ENCODE assay signal across 30 mouse cellular contexts in genomic region chr9:120135454-120135853, GRCm38 (mm10). TPM values are rescaled to one million over a fixed set of nuclear protein-coding genes. Genes with fewer than 3 reads are reported as not detected.
"Had no signal": no experiment of that assay in that cellular context is flagged by ENCODE, and none has a peak within 500 bp of the region (broad histone marks: within the 10 kb centered on the region; RNA-seq: fewer than 3 reads in every experiment).

No protein-coding gene starts in this region.

- H3K4me2 ChIP-seq: heart, embryonic 12.5 days; hindbrain, embryonic 12.5 days; hindbrain, embryonic 14.5 days; intestine, embryonic 15.5 days; limb, embryonic 13.5 days; limb, embryonic 15.5 days had no signal

- H3K9me3 ChIP-seq: heart, embryonic 10.5 days; heart, embryonic 12.5 days; hindbrain, embryonic 10.5 days; hindbrain, embryonic 12.5 days; intestine, embryonic 15.5 days; limb, embryonic 13.5 days; limb, embryonic 15.5 days had no signal

- H3K27ac ChIP-seq: gastrocnemius, adult 2 months; heart, embryonic 10.5 days; hindbrain, embryonic 10.5 days; hindbrain, embryonic 12.5 days; hindbrain, embryonic 14.5 days; intestine, embryonic 15.5 days; kidney, postnatal 0 days; limb, embryonic 13.5 days; limb, embryonic 15.5 days had no signal

- H3K27me3 ChIP-seq: heart, embryonic 12.5 days; hindbrain, embryonic 12.5 days; intestine, embryonic 15.5 days; limb, embryonic 13.5 days; limb, embryonic 15.5 days had no signal

- DNase-seq: gastrocnemius, adult 2 months; gastrocnemius, postnatal 10 days; gastrocnemius, postnatal 25 days; heart, adult 18-20 months; heart, postnatal 10 days; heart, postnatal 4 days; kidney, adult 18-20 months; kidney, adult 8-10 months; kidney, postnatal 14 days; kidney, postnatal 36 days; layer of hippocampus, adult 9-11 months; layer of hippocampus, postnatal 36 days; left cerebral cortex, postnatal 4 days had no signal

- ATAC-seq: hindbrain, embryonic 16.5 days; inflammation-experienced regulatory T-cells, adult 6 months; intestine, embryonic 15.5 days; intestine, postnatal 0 days had no signal

- H3K4me3 ChIP-seq: gastrocnemius, adult 2 months; heart, embryonic 10.5 days; heart, embryonic 12.5 days; hindbrain, embryonic 10.5 days; hindbrain, embryonic 12.5 days; intestine, embryonic 15.5 days; limb, embryonic 13.5 days; limb, embryonic 15.5 days had no signal

- H3K4me1 ChIP-seq: heart, embryonic 10.5 days; heart, embryonic 12.5 days; hindbrain, embryonic 10.5 days; hindbrain, embryonic 12.5 days; intestine, embryonic 15.5 days; limb, embryonic 13.5 days; limb, embryonic 15.5 days had no signal

- H3K9ac ChIP-seq: heart, embryonic 12.5 days; hindbrain, embryonic 12.5 days; hindbrain, embryonic 14.5 days; intestine, embryonic 15.5 days; limb, embryonic 13.5 days; limb, embryonic 15.5 days had no signal

RNA-seq across cellular contexts. Expression of gene Mobp, which starts 14.1 kb away (rescaled TPM):
- polyA plus RNA-seq: heart, embryonic 10.5 days; heart, embryonic 12.5 days; heart, embryonic 14.5 days; hindbrain, embryonic 12.5 days; kidney, embryonic 14.5 days; large intestine, adult 2 months; limb, embryonic 11.5 days; limb, embryonic 13.5 days; liver, adult 2 months had no signal

RNA-seq across cellular contexts. Expression of gene Ccr8, which starts 43.5 kb away (rescaled TPM):
- polyA plus RNA-seq: heart, embryonic 10.5 days; heart, embryonic 12.5 days; heart, embryonic 14.5 days; hindbrain, embryonic 10.5 days; hindbrain, embryonic 12.5 days; hindbrain, embryonic 14.5 days; hindbrain, embryonic 16.5 days; kidney, embryonic 14.5 days; kidney, postnatal 0 days; limb, embryonic 11.5 days had no signal
